Comparison of ENCODE assay signal across 24 mouse cellular contexts in genomic region chr9:37632305-37632704, GRCm38 (mm10). TPM values are rescaled to one million over a fixed set of nuclear protein-coding genes. Genes with fewer than 3 reads are reported as not detected.
"Had no signal": no experiment of that assay in that cellular context is flagged by ENCODE, and none has a peak within 500 bp of the region (broad histone marks: within the 10 kb centered on the region; RNA-seq: fewer than 3 reads in every experiment).

No protein-coding gene starts in this region.

- H3K4me3 ChIP-seq: neural tube, embryonic 13.5 days; neural tube, embryonic 15.5 days; stomach, embryonic 15.5 days had no signal

- H3K4me1 ChIP-seq: neural tube, embryonic 15.5 days; stomach, embryonic 15.5 days had no signal

- DNase-seq: retina, postnatal 1 day; right cerebral cortex, adult 18-20 months; right cerebral cortex, postnatal 14 days; right cerebral cortex, postnatal 25 days; right cerebral cortex, postnatal 4 days; spleen, adult 18-20 months; thymus, adult 18-20 months; thymus, adult 2 months; thymus, postnatal 14 days; thymus, postnatal 25 days; thymus, postnatal 36 days; thymus, postnatal 4 days had no signal

- H3K27ac ChIP-seq: neural tube, embryonic 13.5 days; neural tube, embryonic 15.5 days; stomach, embryonic 15.5 days; stomach, postnatal 0 days had no signal

RNA-seq across cellular contexts. Expression of gene Panx3, which starts 36.7 kb away (rescaled TPM):
- total RNA-seq: neutrophil, adult 5-6 weeks had no signal
- polyA plus RNA-seq: neural tube, embryonic 13.5 days; neural tube, embryonic 14.5 days; small intestine, adult 2 months; spleen, adult 2 months; stomach, embryonic 14.5 days; stomach, embryonic 15.5 days; stomach, embryonic 16.5 days; stomach, postnatal 0 days; thymus, adult 2 months; thymus, postnatal 0 days; urinary bladder, adult 2 months had no signal
